Mouse (Mus musculus): ENCODE data around the gene Dlgap1. TPM values are rescaled to one million over a fixed set of nuclear protein-coding genes. Genes with fewer than 3 reads are reported as not detected.
A peak's percentile ranks its signal among the peaks of the same experiment; 100 is the strongest.

Gene Dlgap1
- polyA plus RNA-seq, 1 experiment: 0.26 TPM

DNA sequence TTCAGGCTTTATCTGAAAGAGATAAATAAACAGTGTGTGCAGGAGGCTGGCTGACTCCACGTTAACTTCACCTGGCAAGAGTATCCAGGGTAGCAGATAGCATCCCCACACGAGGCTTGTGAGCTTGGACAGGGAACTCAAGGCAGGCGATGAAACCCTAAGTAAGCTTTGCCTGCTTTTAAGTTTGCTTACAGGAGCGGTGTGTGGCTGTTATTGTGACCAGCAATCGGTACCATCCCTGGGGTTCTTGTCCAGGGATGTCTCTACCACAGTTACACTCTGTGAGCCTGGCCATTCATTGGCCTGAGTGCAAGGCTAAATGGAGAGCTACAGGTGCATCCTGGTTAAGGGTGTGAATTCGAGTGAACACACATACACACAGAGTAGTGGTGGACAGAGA, 825.8 kb downstream of the Dlgap1 start:
- peak overlapping the region; percentile 9; the same call in 1 of the 2 replicates for H3K27ac ChIP-seq (ENCODE audit: insufficient read depth, low read length)
- H3K4me1 ChIP-seq (ENCODE audit: control insufficient read depth, insufficient read depth, low read length): 0 out of 2 replicates have a peak, but pooled peaks cover 2% of the 10 kb centered on the region
- H3K4me3 ChIP-seq (ENCODE audit: insufficient read depth, low read length): no peak overlapping the region
- TF ChIP-seq CTCF (IDR thresholded peaks at IDR 0.05; ENCODE audit: borderline replicate concordance, insufficient read depth, low read length): no peak
- TF ChIP-seq POLR2A (IDR thresholded peaks at IDR 0.05; ENCODE audit: low read depth, low read length): no peak

DNA sequence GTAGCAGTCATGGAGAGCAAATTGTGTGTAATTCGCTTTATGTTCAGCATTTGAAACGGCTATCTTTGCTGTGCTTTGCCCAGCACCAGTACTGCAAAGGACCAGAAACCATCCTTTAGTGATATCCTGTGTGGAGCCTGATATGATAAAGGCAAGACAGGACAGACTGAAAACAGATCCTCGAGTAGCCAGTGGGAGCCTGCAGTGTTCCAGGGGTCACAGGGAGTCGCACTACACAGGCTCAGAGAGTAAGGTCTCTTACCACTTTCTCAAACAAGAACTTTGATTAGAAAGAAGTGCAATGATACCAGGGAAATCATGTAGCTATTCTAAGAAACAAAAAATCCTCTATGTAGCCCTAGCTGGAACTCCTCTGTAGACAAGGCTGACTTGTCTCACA, 826.3 kb downstream of the Dlgap1 start:
- Histone ChIP-seq H3K4me1 (ENCODE audit: control insufficient read depth, insufficient read depth, low read length) (0 out of 2 replicates have a peak, but pooled peaks cover 2% of the 10 kb centered on the region), H3K4me3 (ENCODE audit: insufficient read depth, low read length) (no peak overlapping the region), H3K27ac (ENCODE audit: insufficient read depth, low read length) (no peak overlapping the region)
- TF ChIP-seq CTCF (IDR thresholded peaks at IDR 0.05; ENCODE audit: borderline replicate concordance, insufficient read depth, low read length) (no peak), POLR2A (IDR thresholded peaks at IDR 0.05; ENCODE audit: low read depth, low read length) (no peak)

DNA sequence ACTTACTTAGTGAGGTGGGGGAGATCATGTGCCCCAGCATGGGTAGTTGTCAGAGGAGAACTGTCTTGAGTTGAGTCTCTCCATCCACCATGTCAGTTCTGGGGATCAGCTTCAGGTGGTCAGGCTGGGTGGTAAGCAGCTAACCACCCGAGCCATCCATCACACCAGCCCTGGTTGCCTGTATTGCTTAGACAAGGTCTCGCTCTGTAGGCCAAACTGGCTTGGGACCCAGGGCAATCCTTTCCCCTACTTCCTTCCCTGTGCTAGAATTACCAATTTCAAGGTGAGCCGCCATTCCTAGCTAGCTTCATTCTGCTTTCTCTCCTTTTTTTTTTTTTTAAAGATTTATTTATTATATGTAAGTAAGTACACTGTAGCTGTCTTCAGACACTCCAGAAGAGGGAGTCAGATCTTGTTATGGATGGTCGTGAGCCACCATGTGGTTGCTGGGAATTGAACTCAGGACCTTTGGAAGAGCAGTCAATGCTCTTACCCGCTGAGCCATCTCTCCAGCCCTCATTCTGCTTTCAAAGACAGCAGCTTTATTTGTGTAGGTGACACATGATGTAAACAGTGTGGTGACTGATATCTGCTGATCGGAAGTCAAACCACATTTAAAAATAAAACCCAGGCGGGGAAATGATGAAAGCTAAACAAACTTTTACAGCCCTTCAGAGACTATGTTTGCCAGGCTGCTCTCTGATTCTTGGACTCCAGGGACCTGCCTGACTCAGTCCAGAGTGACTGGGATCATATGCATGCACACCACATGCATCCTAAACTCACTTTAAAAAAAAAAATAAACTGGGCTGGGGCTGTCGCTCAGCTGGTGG, 828.3 kb downstream of the Dlgap1 start:
- Histone ChIP-seq H3K4me1 (ENCODE audit: control insufficient read depth, insufficient read depth, low read length) (0 out of 2 replicates have a peak, but pooled peaks cover 2% of the 10 kb centered on the region), H3K27ac (ENCODE audit: insufficient read depth, low read length) (no peak overlapping the region), H3K4me3 (ENCODE audit: insufficient read depth, low read length) (no peak overlapping the region)
- TF ChIP-seq POLR2A (IDR thresholded peaks at IDR 0.05; ENCODE audit: low read depth, low read length): no peak
- TF ChIP-seq CTCF (IDR thresholded peaks at IDR 0.05; ENCODE audit: borderline replicate concordance, insufficient read depth, low read length): no peak

DNA sequence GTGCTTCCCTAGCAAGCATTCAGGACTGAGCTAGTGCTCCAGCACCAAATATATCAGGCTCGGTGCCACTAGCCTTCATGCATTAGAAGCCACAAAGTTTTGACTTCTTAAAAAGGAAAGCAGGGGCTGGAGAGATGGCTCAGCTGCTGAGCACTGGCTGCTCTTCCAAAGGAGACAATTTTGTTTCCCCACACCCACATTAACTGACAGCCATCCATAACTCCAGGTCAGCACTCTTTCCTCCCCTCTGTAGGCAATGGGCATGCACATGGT, 828.8 kb downstream of the Dlgap1 start:
- TF ChIP-seq POLR2A (IDR thresholded peaks at IDR 0.05; ENCODE audit: low read depth, low read length) (no peak), CTCF (IDR thresholded peaks at IDR 0.05; ENCODE audit: borderline replicate concordance, insufficient read depth, low read length) (no peak)
- Histone ChIP-seq H3K4me1 (ENCODE audit: control insufficient read depth, insufficient read depth, low read length) (0 out of 2 replicates have a peak, but pooled peaks cover 2% of the 10 kb centered on the region), H3K27ac (ENCODE audit: insufficient read depth, low read length) (no peak overlapping the region), H3K4me3 (ENCODE audit: insufficient read depth, low read length) (no peak overlapping the region)

DNA sequence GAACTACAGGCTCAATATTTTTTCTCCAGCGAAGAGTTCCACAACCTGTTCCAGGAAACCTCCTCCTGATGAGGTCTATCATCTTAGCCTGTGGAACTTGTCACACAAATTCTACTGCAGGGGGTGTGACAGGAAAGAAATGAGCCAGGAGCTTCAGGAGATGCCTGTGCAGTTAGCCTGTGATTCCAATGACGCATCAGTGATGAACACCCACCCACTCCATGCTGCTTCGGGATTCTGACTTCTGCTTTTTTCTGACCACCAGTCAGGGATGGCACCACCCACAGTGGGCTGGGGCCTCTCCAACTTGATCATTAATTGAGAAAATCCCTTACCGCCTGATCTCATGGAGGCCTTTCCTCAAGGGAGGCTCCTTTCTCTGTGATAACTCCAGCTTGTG, 830.4 kb downstream of the Dlgap1 start:
- Histone ChIP-seq H3K27ac (ENCODE audit: insufficient read depth, low read length) (no peak overlapping the region), H3K4me1 (ENCODE audit: control insufficient read depth, insufficient read depth, low read length) (0 out of 2 replicates have a peak, but pooled peaks cover 2% of the 10 kb centered on the region), H3K4me3 (ENCODE audit: insufficient read depth, low read length) (no peak overlapping the region)
- TF ChIP-seq CTCF (IDR thresholded peaks at IDR 0.05; ENCODE audit: borderline replicate concordance, insufficient read depth, low read length) (no peak), POLR2A (IDR thresholded peaks at IDR 0.05; ENCODE audit: low read depth, low read length) (no peak)

DNA sequence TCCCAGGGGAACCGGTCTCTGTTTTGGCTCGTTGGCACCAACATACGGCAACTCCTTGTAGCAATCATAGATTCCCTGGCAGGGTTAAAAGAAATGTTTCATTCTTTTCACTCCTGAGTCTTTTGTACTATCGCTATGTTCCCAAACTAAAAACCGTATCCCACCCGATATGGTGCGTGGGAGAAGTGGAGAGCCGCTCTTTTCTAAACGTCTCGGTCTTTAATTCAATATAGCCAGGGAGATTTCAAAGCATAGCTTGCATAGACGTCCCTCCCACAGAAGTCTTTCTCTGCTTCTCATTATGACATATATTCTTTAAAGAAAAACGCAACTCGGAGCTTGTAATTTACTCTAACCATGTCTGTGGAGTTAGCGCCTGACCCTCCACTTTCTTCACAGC, 833.1 kb downstream of the Dlgap1 start:
- TF ChIP-seq POLR2A (IDR thresholded peaks at IDR 0.05; ENCODE audit: low read depth, low read length) (no peak), CTCF (IDR thresholded peaks at IDR 0.05; ENCODE audit: borderline replicate concordance, insufficient read depth, low read length) (no peak)
- no peak overlapping the region for H3K27ac ChIP-seq (ENCODE audit: insufficient read depth, low read length)

DNA sequence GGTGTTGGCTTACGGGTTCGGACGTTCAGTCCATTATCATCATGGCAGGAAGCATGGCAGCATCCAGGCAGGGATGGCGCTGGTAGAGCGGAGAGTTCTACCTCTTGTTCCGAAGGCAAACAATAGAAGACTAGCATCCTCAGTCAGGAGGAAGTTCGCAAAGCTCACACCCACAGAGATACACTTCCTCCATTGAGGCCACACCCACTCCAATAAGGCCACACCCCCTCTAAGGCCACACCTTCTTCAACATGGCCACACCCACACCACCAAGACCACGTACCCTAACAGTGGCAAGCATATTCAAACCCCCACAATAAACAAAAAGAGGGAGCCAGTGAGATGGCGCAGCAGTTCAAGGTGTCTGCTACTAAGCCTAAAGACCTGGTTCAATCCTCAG, 837.0 kb downstream of the Dlgap1 start:
- no peaks in the 10 kb centered on the region for H3K4me1 ChIP-seq (ENCODE audit: control insufficient read depth, insufficient read depth, low read length)
- H3K27ac ChIP-seq (ENCODE audit: insufficient read depth, low read length): no peak overlapping the region
- no peak overlapping the region for H3K4me3 ChIP-seq (ENCODE audit: insufficient read depth, low read length)
- TF ChIP-seq CTCF (IDR thresholded peaks at IDR 0.05; ENCODE audit: borderline replicate concordance, insufficient read depth, low read length): no peak
- no peak for TF ChIP-seq POLR2A (IDR thresholded peaks at IDR 0.05; ENCODE audit: low read depth, low read length)

More for the DNA sequence above, 833.1 kb downstream of the Dlgap1 start:
- H3K4me3 ChIP-seq (ENCODE audit: insufficient read depth, low read length): no peak overlapping the region
- H3K4me1 ChIP-seq (ENCODE audit: control insufficient read depth, insufficient read depth, low read length): no peaks in the 10 kb centered on the region

DNA sequence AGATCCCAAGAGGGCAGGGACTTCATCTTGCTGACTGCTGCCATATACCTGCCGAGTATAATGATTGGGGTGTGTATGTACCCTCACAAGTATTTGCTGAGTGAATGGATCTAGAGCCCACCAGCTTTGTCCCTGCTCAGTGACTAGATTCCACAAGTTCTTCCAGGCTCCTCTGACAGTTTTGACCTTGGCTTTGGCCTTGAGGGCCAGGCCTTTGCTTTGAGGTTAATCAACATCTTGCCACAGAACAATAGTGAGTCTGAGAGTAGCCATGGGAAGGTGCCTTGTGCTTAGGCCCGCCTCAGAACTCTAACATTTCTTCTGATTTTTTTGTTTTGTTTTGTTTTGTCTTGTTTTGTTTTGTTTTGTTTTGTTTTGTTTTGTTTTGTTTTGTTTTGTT, 837.7 kb downstream of the Dlgap1 start:
- TF ChIP-seq POLR2A (IDR thresholded peaks at IDR 0.05; ENCODE audit: low read depth, low read length): no peak
- TF ChIP-seq CTCF (IDR thresholded peaks at IDR 0.05; ENCODE audit: borderline replicate concordance, insufficient read depth, low read length): no peak
- Histone ChIP-seq H3K4me1 (ENCODE audit: control insufficient read depth, insufficient read depth, low read length) (no peaks in the 10 kb centered on the region), H3K27ac (ENCODE audit: insufficient read depth, low read length) (no peak overlapping the region), H3K4me3 (ENCODE audit: insufficient read depth, low read length) (no peak overlapping the region)

DNA sequence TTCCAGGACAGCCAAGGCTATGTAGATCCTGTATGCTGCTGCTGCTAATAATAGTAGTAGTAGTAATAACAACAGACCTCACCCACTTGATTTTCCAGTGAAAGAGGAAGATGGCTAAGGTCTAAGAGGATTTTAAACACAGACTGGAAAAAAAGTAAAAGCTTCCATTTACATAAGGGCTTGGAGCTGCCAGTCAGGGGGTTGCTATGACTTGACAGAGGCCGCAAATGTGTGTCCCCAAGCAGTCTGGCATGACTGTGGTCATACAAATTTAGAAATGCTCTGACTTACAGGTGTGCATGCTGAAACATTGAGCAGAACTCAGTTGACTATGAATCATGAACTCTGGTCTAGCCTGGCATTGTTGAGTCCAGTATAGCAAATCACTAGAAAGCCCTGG, 839.0 kb downstream of the Dlgap1 start:
- H3K4me3 ChIP-seq (ENCODE audit: insufficient read depth, low read length): no peak overlapping the region
- no peak overlapping the region for H3K27ac ChIP-seq (ENCODE audit: insufficient read depth, low read length)
- H3K4me1 ChIP-seq (ENCODE audit: control insufficient read depth, insufficient read depth, low read length): no peaks in the 10 kb centered on the region
- TF ChIP-seq CTCF (IDR thresholded peaks at IDR 0.05; ENCODE audit: borderline replicate concordance, insufficient read depth, low read length): no peak
- TF ChIP-seq POLR2A (IDR thresholded peaks at IDR 0.05; ENCODE audit: low read depth, low read length): no peak

DNA sequence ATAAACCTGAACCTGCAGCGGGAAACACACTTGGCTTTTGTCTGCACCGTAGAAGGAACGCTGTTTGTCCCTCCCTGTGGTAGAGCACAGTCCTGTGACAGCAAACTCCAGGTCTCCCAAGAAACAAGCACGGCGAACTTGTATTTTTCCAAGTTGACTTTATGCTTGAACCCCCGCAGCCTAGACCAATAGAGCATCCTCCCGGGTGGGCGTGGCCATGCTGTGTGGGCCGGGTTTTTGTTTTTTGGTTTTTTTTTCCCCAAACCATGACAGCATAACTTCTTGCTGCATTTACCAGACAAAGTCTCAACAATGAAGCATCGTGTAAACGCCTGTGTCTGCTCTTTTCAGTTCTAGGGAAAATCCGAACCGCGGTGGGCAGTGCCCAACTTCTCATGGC, 840.0 kb downstream of the Dlgap1 start:
- Histone ChIP-seq H3K4me1 (ENCODE audit: control insufficient read depth, insufficient read depth, low read length) (no peaks in the 10 kb centered on the region), H3K27ac (ENCODE audit: insufficient read depth, low read length) (no peak overlapping the region), H3K4me3 (ENCODE audit: insufficient read depth, low read length) (no peak overlapping the region)
- TF ChIP-seq CTCF (IDR thresholded peaks at IDR 0.05; ENCODE audit: borderline replicate concordance, insufficient read depth, low read length): no peak

Measured in embryonic fibroblast, embryonic 13.5 days (primary cell).